Mouse (Mus musculus): ENCODE results near the gene Rsg1. TPM values are rescaled to one million over a fixed set of nuclear protein-coding genes. Genes with fewer than 3 reads are reported as not detected.

The Rsg1 gene
- polyA plus RNA-seq (2016; fragmentation: Nextera tagmentation; extraction: Ambion mirVana): 7.3 and 7.8 TPM in 2 replicates

DNA sequence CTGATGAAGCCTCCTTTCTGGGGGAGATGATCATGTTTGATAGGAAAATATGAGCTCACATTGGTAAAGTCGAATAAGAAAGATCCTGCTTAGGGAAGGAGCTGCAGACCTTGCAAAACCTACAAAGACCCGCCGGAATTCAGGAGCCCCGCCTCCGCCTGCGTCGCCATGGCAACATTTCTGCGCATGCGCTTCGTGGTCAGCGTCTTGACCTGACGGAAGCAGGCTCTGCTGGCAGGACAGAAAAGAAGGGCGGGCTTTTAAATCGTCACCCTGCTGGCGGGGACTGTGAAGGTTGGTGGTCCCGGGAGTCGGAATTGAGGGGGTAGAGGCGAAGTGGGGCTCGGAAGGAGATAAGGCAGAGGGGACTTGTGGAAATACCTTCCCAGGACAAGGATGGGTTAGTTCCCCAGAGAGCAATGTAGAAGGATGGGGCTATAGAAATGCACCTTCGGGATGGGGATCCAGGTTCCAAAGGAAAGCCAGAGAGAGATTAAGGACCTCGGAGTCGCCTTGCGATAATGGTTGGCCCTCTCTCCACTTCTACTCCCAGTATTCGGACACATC, at the start of gene Rsg1:
Gene Rsg1, plus strand, starts transcription at position 187 of the 567 bp plus-strand sequence.
- Histone ChIP-seq H3K27ac (peak within 1 kb of the TSS; percentile 84), H3K27me3 (ENCODE audit: poor library complexity, severe bottlenecking) (no peaks in the 10 kb centered on the region), H3K9me3 (no peaks in the 10 kb centered on the region), H3K36me3 (replicated peaks) (peaks cover 12% of the 10 kb centered on the region; the same call in 1 of the 2 replicates), H3K4me3 (peak within 1 kb of the TSS; percentile 69), H3K4me1 (peaks cover 33% of the 10 kb centered on the region)
- peak; percentile 98 for DNase-seq (ENCODE audit: extremely low spot score, low spot score)
- 0% methylated on average over 24 of the region's 24 CpGs for WGBS

DNA sequence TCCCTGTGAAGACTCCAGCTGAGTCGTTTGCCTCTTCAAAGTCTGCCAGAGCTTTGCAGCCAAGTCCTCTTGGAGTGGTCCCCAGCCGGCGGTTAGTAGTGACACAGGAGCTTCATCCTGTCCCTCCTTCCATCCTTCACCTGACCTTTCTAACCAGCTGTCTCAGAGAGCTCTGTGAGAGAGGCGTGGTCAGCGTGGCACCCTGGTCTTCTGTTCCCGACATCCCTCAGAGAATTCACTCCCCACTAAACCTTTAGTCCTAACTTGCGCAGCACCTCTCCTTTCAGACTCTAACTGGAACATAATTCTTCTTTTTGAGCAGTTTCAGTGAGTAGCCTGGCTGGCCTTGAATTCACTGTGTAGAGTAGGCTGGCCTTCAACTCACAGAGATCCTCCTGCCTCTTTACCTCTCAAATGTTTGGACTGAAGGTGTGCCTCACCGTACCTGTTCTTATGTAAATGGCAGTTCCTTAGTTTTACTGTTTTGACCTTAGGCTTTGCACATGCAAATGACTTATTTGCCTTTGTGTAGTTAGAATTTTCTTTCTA, 47.9 kb upstream of the Rsg1 start:
- H3K36me3 ChIP-seq (replicated peaks): peaks cover 79% of the 10 kb centered on the region

DNA sequence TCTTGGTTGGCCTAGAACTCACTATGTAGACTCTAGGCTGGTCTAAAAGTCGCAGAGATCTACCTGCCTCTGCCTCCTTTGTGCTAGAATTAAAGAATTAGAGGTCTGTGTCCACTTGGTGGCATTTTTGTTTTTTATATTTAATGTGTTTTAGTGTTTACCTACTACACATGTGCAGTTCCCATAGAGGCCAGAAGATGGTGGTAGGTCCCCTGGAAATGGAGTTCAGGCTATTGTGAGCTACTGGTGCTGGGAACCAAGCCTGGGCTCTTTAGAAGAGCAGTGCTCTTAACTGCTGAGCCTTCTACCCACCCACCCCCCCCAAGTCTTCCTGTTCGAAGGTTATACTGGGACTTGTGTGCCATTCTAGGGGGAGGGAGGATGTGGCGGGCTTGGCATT, 46.6 kb upstream of the Rsg1 start:
- Histone ChIP-seq H3K4me1 (no peaks in the 10 kb centered on the region), H3K4me3 (no peak overlapping the region), H3K27me3 (ENCODE audit: poor library complexity, severe bottlenecking) (no peaks in the 10 kb centered on the region), H3K27ac (no peak overlapping the region), H3K9me3 (peaks cover 15% of the 10 kb centered on the region), H3K36me3 (replicated peaks) (peaks cover 82% of the 10 kb centered on the region)
- no peak for DNase-seq (ENCODE audit: extremely low spot score, low spot score)
- WGBS: 97% methylated on average over 3 of the region's 3 CpGs

More for the DNA sequence above, 47.9 kb upstream of the Rsg1 start:
- no peak for DNase-seq (ENCODE audit: extremely low spot score, low spot score)
- Histone ChIP-seq H3K4me1 (no peaks in the 10 kb centered on the region), H3K27ac (no peak overlapping the region), H3K9me3 (peaks cover 15% of the 10 kb centered on the region), H3K4me3 (no peak overlapping the region), H3K27me3 (ENCODE audit: poor library complexity, severe bottlenecking) (no peaks in the 10 kb centered on the region)
- WGBS: 90% methylated on average over 8 of the region's 8 CpGs

DNA sequence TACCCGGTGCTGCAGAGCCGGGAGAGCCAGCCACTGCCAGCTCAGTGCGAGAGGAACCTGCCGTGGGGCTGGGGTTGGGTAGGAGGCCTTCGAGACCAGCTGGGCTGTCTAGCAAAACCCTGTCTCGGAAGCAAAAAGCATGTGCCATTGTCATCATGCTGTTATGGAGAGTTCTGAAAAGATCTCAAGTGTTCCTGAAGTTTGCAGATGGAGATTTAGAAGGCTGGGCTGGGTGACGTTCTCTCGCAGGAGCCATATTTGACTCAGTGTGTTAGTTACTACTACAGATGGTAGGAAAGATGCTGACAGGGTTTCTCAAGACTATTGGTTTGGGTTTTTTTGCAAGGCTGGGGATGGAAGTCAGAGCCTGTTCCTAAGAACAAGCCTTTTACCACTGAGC, 41.6 kb upstream of the Rsg1 start:
- H3K36me3 ChIP-seq (replicated peaks): peaks cover 82% of the 10 kb centered on the region
- DNase-seq (ENCODE audit: extremely low spot score, low spot score): no peak
- H3K27ac ChIP-seq: no peak overlapping the region
- H3K4me3 ChIP-seq: no peak overlapping the region
- peaks cover 4% of the 10 kb centered on the region for H3K4me1 ChIP-seq
- H3K9me3 ChIP-seq: no peaks in the 10 kb centered on the region
- H3K27me3 ChIP-seq (ENCODE audit: poor library complexity, severe bottlenecking): no peaks in the 10 kb centered on the region
- WGBS: 96% methylated on average over 8 of the region's 8 CpGs

DNA sequence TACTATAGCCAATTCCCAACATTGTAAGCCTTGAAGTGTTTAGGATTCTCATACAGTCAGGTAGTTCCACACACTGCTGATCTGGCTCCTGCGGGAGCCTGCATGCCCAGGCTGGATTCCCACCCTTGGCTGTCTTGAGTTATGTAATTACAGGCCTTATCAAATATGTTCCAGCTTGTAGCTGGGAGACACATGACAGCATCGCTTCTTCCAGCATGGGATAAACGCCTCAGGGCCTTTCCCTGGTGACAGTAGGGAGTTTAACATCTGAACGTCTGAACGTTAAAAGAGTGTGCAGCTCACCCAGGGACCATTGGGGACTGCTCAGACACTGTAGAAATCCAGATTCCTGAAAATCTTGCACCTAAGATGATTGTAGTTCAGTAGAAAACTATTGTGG, 38.0 kb upstream of the Rsg1 start:
- WGBS: 80% methylated on average over 5 of the region's 5 CpGs
- H3K36me3 ChIP-seq (replicated peaks): peaks cover 84% of the 10 kb centered on the region
- peaks cover 4% of the 10 kb centered on the region for H3K4me1 ChIP-seq
- H3K9me3 ChIP-seq: no peaks in the 10 kb centered on the region
- H3K27me3 ChIP-seq (ENCODE audit: poor library complexity, severe bottlenecking): no peaks in the 10 kb centered on the region
- no peak overlapping the region for H3K27ac ChIP-seq
- no peak overlapping the region for H3K4me3 ChIP-seq
- no peak for DNase-seq (ENCODE audit: extremely low spot score, low spot score)

DNA sequence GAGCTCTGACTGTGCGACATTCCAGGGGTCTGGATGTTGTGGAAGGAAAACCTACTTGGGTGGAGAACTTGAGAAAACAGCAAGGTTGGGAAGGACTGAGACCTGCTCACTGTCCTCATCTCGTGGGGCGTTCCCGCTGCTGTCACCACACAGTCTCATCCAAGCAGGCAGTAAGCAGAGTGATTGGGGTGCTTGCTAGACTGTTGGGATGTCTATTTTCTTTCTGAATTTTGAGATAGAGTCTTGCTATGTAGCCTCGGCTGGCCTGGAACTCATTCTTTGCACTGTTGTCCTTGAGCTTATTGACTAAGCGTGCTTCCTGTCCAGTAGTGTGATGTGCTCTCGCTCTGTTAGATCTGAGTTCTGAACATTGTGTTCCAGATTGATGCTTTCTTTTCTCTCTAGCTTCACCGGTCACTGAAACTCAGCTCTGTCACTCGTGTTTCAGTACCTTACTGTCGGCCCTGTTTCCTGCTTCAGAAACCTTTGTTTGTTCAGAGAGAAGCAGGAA, 37.4 kb upstream of the Rsg1 start:
- DNase-seq (ENCODE audit: extremely low spot score, low spot score): no peak
- Histone ChIP-seq H3K36me3 (replicated peaks) (peaks cover 84% of the 10 kb centered on the region), H3K27me3 (ENCODE audit: poor library complexity, severe bottlenecking) (no peaks in the 10 kb centered on the region), H3K4me3 (no peak overlapping the region), H3K4me1 (peaks cover 4% of the 10 kb centered on the region), H3K27ac (no peak overlapping the region), H3K9me3 (no peaks in the 10 kb centered on the region)
- WGBS: 89% methylated on average over 10 of the region's 10 CpGs

DNA sequence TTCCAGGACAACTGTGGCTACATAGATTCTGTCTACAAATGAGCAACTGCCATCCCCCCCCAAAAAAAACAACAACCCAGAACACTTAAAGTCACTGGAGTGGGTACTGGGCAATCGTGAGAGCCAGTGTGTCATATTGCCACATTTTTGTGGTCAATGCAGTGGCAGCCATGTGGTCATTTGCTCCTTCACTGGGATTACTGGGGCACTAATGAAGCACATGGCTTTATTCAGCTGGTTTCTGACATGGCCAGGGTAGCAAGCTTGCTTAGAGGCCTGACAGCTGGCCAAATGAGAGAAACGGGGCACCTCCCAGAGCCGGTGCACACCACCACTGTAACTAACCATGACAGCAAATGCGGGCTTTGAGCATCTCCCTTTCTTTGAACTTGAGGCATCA, 35.3 kb upstream of the Rsg1 start:
- 91% methylated on average over 4 of the region's 4 CpGs for WGBS

DNA sequence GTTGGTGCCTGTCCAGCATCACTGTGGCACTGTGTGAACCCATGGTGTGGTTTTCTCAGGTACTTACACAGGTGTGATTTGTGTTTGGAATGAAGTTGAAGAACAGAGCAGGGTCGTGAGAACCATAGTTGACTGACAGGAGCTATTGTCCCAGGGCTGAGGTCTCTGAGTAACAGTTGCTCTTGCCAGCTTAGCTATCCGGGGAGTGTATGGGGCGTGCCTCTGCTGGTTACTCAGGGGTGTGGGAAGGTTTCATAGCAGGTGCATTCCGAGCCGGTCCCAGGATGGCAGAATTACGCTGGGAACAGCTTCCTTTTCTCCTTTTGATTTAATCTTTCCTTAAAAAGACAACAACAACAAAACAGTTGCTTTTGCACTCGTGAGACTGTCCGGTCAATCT, 32.9 kb upstream of the Rsg1 start:
- no peak overlapping the region for H3K4me3 ChIP-seq
- H3K27ac ChIP-seq: no peak overlapping the region
- H3K9me3 ChIP-seq: no peaks in the 10 kb centered on the region
- WGBS: 91% methylated on average over 8 of the region's 8 CpGs
- H3K36me3 ChIP-seq (replicated peaks): peaks cover 90% of the 10 kb centered on the region
- no peak for DNase-seq (ENCODE audit: extremely low spot score, low spot score)
- no peaks in the 10 kb centered on the region for H3K27me3 ChIP-seq (ENCODE audit: poor library complexity, severe bottlenecking)
- peaks cover 2% of the 10 kb centered on the region for H3K4me1 ChIP-seq

More for the DNA sequence above, 35.3 kb upstream of the Rsg1 start:
- H3K4me1 ChIP-seq: peaks cover 4% of the 10 kb centered on the region
- H3K4me3 ChIP-seq: no peak overlapping the region
- peaks cover 89% of the 10 kb centered on the region for H3K36me3 ChIP-seq (replicated peaks)
- no peak overlapping the region for H3K27ac ChIP-seq
- H3K9me3 ChIP-seq: no peaks in the 10 kb centered on the region
- no peak for DNase-seq (ENCODE audit: extremely low spot score, low spot score)
- no peaks in the 10 kb centered on the region for H3K27me3 ChIP-seq (ENCODE audit: poor library complexity, severe bottlenecking)

DNA sequence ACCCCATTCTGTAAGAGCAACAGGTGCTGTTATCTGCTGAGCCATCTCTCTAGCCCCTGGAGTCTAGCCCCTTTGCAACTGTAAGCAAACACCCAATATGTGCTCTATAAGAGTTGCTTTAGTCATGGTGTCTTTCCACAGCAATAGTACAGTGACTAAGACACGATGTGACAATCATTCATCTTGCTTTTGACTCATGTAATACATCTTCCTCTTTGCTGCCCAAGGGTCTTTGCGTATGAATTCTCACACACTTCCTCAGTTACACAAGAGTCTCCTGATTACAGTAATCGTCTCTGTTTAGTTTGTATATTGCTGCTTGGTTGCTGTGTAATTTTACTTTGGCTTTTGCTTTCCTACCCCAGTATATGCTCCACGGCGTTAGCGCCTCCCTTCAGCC, 31.8 kb upstream of the Rsg1 start:
- Histone ChIP-seq H3K4me3 (no peak overlapping the region), H3K4me1 (peaks cover 14% of the 10 kb centered on the region), H3K27me3 (ENCODE audit: poor library complexity, severe bottlenecking) (no peaks in the 10 kb centered on the region), H3K9me3 (no peaks in the 10 kb centered on the region), H3K27ac (no peak overlapping the region), H3K36me3 (replicated peaks) (peaks cover 82% of the 10 kb centered on the region)
- 97% methylated on average over 6 of the region's 6 CpGs for WGBS
- no peak for DNase-seq (ENCODE audit: extremely low spot score, low spot score)

DNA sequence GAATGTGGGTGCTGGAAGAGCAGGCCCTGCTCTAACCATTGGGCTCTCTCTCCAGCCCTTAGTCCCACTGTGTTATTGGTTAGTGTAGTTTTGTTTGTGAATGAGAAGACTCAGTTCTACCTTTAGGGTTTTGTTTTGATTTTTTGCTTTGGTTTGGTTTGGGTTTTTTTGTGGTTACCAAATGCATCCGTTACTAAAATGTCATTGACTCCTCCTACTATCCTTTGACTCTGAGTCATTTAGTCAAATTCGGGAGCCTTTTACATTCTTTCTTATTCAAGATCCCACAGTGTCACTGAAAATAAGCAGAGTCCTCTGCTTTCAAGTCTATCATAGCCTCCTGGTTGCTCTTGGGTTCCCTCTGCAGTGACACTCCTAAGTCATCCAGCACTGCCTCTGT, 29.8 kb upstream of the Rsg1 start:
- Histone ChIP-seq H3K27me3 (ENCODE audit: poor library complexity, severe bottlenecking) (no peaks in the 10 kb centered on the region), H3K4me3 (no peak overlapping the region), H3K4me1 (peaks cover 18% of the 10 kb centered on the region), H3K36me3 (replicated peaks) (peaks cover 66% of the 10 kb centered on the region), H3K9me3 (no peaks in the 10 kb centered on the region), H3K27ac (no peak overlapping the region)
- WGBS: 93% methylated on average over 2 of the region's 2 CpGs
- DNase-seq (ENCODE audit: extremely low spot score, low spot score): no peak

DNA sequence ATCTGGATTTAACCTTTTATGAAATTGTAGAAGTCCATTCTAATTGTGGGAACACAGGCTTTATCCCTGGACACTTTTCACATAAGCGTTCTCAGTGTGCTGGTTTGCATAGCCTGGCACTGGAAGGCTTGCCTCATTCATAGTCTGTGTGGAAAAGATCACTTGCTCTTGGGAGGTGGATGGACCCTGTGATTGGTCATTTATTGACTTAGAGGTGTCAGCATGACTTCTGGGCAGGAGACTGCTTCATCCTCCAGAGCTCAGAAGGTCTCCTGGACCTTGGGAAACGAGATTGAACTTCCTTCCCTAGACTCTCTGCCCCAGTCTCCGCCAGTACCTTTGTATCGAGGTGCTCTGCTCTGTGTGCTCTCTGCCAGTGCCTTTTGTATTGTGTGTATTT, 29.3 kb upstream of the Rsg1 start:
- WGBS: 96% methylated on average over 4 of the region's 4 CpGs
- no peak overlapping the region for H3K27ac ChIP-seq
- peaks cover 18% of the 10 kb centered on the region for H3K4me1 ChIP-seq
- H3K9me3 ChIP-seq: no peaks in the 10 kb centered on the region
- no peaks in the 10 kb centered on the region for H3K27me3 ChIP-seq (ENCODE audit: poor library complexity, severe bottlenecking)
- H3K4me3 ChIP-seq: no peak overlapping the region
- DNase-seq (ENCODE audit: extremely low spot score, low spot score): no peak
- peaks cover 63% of the 10 kb centered on the region for H3K36me3 ChIP-seq (replicated peaks)

DNA sequence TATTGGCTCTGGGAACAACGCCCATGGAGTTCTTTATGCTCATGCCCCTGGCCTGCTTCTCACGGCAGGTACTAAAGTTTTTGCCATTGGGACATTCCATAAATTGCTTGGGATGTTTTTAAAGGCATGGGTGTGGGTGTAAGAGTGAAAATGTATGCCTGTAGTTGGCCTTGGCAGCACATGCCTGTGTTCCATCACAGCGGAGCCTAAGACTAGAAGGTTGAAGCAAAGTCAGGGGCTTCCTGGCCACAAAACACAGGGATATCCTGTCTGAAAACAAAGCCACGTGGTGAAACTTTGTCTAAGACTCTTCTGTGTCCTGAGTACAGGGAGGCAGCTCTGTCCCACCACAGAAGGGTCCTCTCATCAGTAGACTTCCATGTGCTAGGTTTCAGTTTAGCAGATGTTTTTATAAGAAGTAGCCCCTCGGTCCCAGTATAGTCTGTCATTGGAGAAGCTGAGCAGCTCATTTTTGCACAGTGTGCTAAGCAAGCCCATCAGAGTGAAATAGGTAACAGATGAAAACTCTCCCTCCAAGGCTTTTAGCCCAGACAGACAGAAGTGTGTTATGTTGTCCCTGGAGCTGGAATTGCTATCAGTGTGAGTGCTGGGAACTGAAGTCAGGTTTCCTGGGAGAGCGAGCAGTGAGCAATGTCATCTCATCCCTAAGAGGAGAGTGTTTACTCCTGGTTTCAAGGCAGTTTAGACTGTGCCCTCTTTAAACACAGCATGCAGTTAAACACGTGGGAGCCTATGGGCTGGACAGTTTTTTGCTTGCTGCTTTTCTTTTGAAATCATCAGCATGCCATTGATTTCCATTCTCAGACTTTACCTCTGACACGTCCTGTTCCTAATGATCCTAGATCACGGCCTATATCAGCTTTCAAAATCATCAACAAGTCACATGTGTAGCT, 26.6 kb upstream of the Rsg1 start:
- 75% methylated on average over 9 of the region's 9 CpGs for WGBS
- Histone ChIP-seq H3K9me3 (no peaks in the 10 kb centered on the region), H3K4me3 (no peak overlapping the region), H3K27ac (no peak overlapping the region), H3K27me3 (ENCODE audit: poor library complexity, severe bottlenecking) (no peaks in the 10 kb centered on the region), H3K4me1 (peaks cover 27% of the 10 kb centered on the region), H3K36me3 (replicated peaks) (peaks cover 61% of the 10 kb centered on the region)
- DNase-seq (ENCODE audit: extremely low spot score, low spot score): no peak

DNA sequence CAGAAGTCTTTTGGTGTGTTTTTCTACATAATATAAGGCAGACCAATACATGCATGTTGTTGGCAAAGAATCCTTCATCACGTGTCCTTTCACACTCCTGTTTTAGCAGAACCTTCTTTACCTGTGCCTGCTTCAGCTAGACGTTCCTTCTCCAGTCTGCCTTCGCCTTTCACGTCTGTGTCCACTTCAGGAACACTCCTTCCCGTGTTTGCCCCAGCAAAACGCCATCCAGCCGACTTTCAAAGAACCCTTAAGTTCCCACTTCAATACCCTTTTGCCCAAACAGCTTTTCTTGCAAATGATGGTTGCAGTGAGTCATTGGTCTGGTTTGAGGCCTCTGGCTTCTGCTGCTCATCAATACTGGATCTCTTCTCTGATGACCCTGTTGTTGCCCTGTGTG, 22.5 kb upstream of the Rsg1 start:
- no peak overlapping the region for H3K27ac ChIP-seq
- 94% methylated on average over 7 of the region's 7 CpGs for WGBS
- peaks cover 66% of the 10 kb centered on the region for H3K36me3 ChIP-seq (replicated peaks)

More for the DNA sequence above, 22.5 kb upstream of the Rsg1 start:
- no peak overlapping the region for H3K4me3 ChIP-seq
- H3K9me3 ChIP-seq: no peaks in the 10 kb centered on the region
- no peak for DNase-seq (ENCODE audit: extremely low spot score, low spot score)
- peaks cover 20% of the 10 kb centered on the region for H3K4me1 ChIP-seq
- H3K27me3 ChIP-seq (ENCODE audit: poor library complexity, severe bottlenecking): no peaks in the 10 kb centered on the region
